Mouse (Mus musculus): ENCODE data around the gene Cep128.

The Cep128 gene

GRCm38 (mm10) chr12:91307733-91308132, 76.5 kb downstream of the Cep128 start:
- DNase-seq (ENCODE audit: low spot score): no peak

GRCm38 (mm10) chr12:91305769-91306168, 78.4 kb downstream of the Cep128 start:
- DNase-seq (ENCODE audit: low spot score): no peak

- no peak for DNase-seq (ENCODE audit: low spot score)
These were observed 79.2 kb downstream of the Cep128 start for GRCm38 (mm10) chr12:91305038-91305437.

GRCm38 (mm10) chr12:91298700-91299099, 85.5 kb downstream of the Cep128 start:
- DNase-seq (ENCODE audit: low spot score): no peak

- no peak for DNase-seq (ENCODE audit: low spot score)
These were observed 88.3 kb downstream of the Cep128 start for GRCm38 (mm10) chr12:91295870-91296269.

GRCm38 (mm10) chr12:91295436-91295835, 88.8 kb downstream of the Cep128 start:
- DNase-seq (ENCODE audit: low spot score): no peak

GRCm38 (mm10) chr12:91273936-91274335, 110.3 kb downstream of the Cep128 start:
- no peak for DNase-seq (ENCODE audit: low spot score)

- no peak for DNase-seq (ENCODE audit: low spot score)
These were observed 114.6 kb downstream of the Cep128 start for GRCm38 (mm10) chr12:91269634-91270033.

GRCm38 (mm10) chr12:91268974-91269373, 115.2 kb downstream of the Cep128 start:
- DNase-seq (ENCODE audit: low spot score): no peak

GRCm38 (mm10) chr12:91266014-91266413, 118.2 kb downstream of the Cep128 start:
- no peak for DNase-seq (ENCODE audit: low spot score)

- DNase-seq (ENCODE audit: low spot score): peak; percentile 17
These were observed 118.7 kb downstream of the Cep128 start for GRCm38 (mm10) chr12:91265462-91265861.

GRCm38 (mm10) chr12:91264828-91265355, 119.3 kb downstream of the Cep128 start:
- DNase-seq (ENCODE audit: low spot score): no peak

GRCm38 (mm10) chr12:91263705-91264104, 120.5 kb downstream of the Cep128 start:
- DNase-seq (ENCODE audit: low spot score): no peak

GRCm38 (mm10) chr12:91262801-91263200, 121.4 kb downstream of the Cep128 start:
- DNase-seq (ENCODE audit: low spot score): no peak

- DNase-seq (ENCODE audit: low spot score): no peak
These were observed 127.9 kb downstream of the Cep128 start for GRCm38 (mm10) chr12:91256334-91256733.

GRCm38 (mm10) chr12:91254831-91255230, 129.4 kb downstream of the Cep128 start:
- DNase-seq (ENCODE audit: low spot score): no peak

- DNase-seq (ENCODE audit: low spot score): no peak
These were observed 163.6 kb downstream of the Cep128 start for GRCm38 (mm10) chr12:91220609-91221008.

GRCm38 (mm10) chr12:91205550-91205949, 178.7 kb downstream of the Cep128 start:
- DNase-seq (ENCODE audit: low spot score): no peak

GRCm38 (mm10) chr12:91204330-91204729, 179.9 kb downstream of the Cep128 start:
- DNase-seq (ENCODE audit: low spot score): no peak

GRCm38 (mm10) chr12:91202496-91202895, 181.7 kb downstream of the Cep128 start:
- DNase-seq (ENCODE audit: low spot score): no peak

GRCm38 (mm10) chr12:91189111-91189510, 195.1 kb downstream of the Cep128 start:
- no peak for DNase-seq (ENCODE audit: low spot score)

- DNase-seq (ENCODE audit: low spot score): no peak
These were observed 198.6 kb downstream of the Cep128 start for GRCm38 (mm10) chr12:91185564-91185963.

- no peak for DNase-seq (ENCODE audit: low spot score)
These were observed 199.6 kb downstream of the Cep128 start for GRCm38 (mm10) chr12:91184616-91185015.

- DNase-seq (ENCODE audit: low spot score): no peak
These were observed 200.3 kb downstream of the Cep128 start for GRCm38 (mm10) chr12:91183928-91184327.

All from embryo, embryonic 10 days (tissue).